Mouse (Mus musculus): ENCODE measurements at regions not wholly inside any gene's neighbourhood (a gene's known extent, or its start where the extent isn't known, plus 50 kb on each side); places are given as distances from the start of the nearest gene placed in this dataset.

DNA sequence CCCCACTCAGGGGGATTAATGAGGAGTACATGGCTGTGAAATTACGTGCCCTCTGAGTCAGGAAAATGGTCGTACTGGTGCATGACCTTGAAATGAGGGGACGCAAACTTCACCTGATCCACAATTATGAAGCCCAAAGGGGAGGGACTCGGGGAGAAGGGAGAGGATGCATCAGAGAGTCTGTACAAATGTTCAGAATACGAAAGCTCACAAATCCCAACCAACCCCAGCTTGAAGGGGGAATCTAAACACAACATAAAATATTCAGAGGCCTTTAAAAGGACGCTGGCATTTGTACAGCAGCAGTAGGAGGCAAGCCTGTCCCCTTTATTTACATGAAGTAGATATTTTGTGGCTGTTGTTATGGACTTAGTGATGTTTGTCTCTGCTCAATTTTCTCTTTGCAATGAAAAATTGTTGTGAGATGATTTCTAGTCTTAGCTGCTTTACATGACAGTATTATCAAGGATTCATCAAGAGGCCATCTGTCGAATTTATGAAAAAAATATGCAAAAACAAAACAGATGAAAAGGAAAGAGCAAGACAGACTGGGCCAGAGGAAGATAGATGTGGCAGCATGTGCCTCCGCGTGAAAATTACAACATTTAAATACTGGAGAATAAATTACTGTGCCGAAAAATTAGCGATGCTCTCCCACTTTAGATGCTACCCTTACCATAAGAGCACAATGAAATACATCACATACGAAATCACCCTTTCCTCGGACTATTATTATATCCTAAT, 695.3 kb downstream of the 1700064H15Rik start:
- no peak for DNase-seq (ENCODE audit: low read depth, low spot score)

DNA sequence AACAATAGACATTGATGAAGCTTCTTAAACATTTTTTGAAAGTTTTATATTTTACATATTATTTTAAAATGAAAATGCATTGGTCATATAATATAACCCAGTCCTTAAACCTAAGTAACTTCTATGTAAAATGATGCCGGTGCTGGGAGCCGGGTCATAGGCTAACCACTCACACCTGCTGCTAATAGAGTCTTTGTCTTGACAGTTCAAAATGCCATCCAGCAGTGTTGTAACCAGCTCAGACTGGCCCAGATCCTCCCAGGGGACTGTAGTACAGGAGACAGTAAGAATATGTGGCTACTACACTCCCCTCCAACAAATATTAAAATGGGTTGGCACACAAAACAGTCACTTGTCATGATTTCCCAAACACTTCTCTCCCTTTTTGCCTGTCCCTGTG, 693.6 kb downstream of the 1700064H15Rik start:
- no peak for DNase-seq (ENCODE audit: low read depth, low spot score)

DNA sequence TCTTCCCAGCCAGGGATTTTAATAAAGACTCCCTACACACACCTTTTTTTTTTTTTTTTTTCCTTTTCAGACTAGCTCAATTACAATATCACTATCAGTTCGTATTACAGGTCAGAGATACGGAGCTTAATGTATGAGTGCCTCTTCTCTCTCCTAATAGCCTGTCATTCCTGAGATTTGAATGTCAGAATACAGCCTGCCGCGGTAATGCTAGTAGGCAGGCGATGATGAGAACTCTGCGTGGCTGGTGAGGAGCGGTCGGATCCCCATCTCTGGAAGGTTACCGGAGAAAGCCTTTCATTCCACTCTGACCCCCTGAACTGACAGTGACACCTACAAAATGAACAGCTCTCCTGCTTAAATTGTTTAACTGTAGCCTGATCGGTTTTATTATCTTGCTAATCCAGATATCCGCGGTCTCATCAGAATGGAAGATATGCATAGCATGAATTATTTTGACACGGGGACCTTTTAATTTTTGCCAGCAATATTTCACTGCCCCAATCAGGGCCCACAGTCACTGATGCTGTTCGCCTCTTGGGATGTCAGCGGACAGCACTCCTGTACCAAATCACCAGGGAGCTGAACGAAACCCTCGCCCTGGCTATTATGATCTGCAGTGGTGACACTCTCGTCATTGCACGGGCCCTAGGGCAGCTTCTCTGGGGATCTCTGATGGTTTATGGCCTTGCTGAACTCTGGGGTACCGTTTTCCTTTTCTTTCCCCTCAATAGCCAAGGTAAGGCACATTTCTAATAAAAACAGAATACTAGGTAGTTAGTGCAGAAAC, 690.9 kb downstream of the 1700064H15Rik start:
- no peak for DNase-seq (ENCODE audit: low read depth, low spot score)

DNA sequence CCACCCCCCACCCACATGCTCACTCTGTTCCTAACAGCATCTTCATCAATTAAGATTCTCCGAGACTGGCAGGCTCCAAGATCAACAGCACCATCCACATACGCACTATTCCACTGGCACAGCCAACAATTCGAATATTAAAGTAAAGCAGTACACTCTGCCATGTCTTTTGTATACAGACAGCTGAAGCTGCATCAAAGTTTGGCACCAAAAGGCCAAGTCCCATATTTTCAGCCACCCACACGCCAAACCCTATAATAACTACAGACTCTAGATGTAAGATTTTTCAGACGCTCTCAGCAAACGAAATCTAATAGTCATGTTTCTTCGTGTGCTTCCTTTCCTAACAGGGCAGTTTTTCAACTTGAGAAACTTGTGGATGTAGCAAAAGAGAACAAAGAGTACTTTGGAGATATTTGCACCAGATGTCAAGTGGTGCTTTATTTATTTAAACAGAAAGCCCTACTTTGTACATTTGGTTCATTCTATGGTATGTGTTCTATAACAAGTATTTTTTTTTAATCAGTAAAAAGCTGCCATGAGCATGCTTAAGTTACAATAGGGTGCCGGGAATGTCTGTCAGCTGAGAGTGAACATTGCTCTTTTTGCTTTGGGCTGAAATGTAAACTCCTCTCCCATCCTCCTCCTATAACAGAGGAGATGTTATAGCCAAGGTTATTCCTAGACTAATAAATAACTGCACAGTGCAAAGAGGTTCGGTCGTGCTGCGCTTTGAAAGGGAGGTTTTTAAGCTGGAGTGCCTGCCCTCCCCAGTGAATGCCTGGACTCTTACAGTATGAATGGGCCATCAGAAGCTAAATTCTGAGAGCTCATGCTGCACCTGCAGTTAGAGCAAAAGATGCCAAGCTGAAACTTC, 686.9 kb downstream of the 1700064H15Rik start:
- DNase-seq (ENCODE audit: low read depth, low spot score), result no peak

DNA sequence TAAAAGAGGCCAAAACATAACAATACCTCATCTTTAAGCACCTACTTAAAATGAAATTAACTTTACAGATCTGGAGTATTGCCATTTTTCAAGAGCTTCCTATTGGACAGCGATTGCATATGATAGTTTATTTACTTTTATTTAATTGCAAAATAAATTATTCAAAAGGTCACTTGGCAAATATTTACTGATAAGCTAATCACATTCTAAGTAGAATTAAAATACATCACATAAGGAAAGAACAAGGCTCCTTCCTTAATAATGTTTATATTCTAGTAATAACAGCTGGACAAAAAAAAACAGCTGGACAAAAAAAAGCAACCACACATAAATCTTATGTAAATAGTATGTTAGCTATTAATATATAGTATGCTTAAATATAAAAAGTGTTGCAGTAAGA, 668.1 kb downstream of the 1700064H15Rik start:
- DNase-seq (ENCODE audit: low read depth, low spot score), result no peak

DNA sequence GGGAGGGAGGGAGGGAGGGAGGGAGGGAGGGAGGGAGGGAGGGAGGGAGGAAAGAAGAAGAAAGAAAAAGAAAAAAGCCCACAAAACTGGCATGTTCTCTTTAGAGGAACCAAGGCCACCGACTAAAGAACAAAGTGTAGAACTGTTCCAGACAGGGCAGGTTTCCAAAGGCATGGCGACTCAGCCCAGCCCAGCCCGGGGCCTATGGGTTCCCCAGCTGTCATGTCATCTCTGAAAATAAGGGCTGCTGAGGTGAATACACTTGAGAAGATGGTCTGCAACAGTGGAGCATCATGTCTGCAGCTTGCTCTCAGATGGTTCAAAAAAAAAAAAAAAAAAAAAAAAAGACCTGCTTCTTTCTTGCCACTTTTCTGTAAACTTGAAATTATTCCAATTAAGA, 639.8 kb downstream of the 1700064H15Rik start:
- DNase-seq (ENCODE audit: low read depth, low spot score), result no peak

DNA sequence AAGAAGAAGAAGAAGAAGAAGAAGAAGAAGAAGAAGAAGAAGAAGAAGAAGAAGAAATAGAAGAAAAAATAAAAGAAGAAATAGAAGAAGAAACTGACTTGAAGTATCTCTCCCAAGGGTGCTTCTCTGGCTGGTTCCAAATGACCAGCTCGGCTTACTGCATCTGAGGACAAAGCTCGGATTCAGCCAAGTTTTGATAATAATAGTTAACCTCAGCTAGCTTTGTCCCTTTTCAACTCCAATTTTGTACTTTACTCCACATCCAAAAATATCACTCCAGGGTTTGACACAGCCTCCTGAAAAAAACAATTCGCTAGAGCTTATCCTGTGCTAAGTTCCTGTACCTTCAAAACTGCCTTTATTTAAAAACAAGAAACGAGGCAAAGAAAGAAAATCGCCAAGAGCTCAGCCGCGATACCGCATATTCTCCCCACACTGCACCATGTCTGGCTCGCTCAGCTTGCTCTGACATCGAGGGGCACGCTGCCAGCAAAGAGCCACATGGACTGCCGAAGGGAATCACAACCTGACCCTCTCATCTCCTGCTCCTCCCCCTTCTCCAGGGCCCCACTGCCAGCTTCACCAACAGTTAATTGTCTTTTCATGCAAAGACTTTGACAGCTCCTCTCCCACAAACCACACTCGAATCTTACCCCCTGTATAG, 638.8 kb downstream of the 1700064H15Rik start:
- peak; percentile 28 for DNase-seq (ENCODE audit: low read depth, low spot score)

DNA sequence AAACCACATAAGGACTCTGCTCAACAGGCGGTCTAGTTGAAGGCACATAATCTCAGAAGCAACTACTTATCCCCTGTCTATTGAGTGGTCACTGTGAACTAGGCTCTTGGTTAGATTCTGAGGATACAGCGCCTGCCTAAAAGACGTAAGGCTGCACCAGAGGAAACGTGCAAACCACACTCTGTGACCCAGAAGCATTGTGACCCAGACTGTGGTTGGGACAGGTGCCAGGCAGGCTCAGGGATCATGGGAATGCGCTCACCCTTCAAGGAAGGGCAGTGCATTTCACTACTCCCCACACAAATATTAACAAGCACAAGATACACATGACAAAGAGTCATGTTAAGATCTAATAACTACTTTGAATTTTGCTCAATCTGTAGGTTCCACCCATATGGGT, 628.3 kb downstream of the 1700064H15Rik start:
- DNase-seq (ENCODE audit: low read depth, low spot score), result no peak

DNA sequence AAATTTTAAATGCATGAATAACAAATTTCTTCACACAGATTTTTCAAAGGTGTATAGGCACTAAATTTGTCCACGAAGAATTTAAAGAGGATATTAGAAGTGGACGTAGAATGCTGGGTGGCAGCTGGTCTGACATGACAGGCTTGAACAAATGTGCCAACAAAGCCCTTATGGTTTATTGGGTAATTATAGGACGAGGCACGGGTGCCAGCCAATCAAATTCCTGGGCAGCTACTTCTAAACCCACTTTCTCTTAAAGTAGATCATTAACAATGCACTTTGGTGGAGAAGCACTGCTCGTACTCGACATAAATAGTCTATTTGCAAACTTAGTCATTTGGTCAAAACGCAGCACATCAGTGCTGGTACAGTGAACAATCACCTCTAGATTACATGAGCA, 626.4 kb downstream of the 1700064H15Rik start:
- no peak for DNase-seq (ENCODE audit: low read depth, low spot score)

DNA sequence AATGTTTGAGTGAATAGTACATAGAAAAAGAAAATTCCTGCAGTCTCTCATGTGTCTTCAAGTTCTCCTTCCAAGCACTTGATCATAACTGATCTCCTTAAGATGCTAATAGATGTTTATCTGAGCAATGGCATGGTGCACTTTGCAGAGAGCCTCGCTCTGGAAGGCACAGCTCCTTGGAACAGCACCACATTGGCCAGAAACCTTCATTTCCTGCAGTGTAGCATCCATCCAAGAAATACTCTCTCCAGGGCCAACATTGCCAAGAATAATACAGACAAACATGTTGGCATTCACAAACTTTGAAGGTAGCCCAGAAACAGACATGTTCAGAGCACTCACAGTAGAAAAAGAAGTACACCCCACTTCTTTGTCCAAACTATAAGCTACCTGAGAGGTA, 623.7 kb downstream of the 1700064H15Rik start:
- DNase-seq (ENCODE audit: low read depth, low spot score), result no peak

DNA sequence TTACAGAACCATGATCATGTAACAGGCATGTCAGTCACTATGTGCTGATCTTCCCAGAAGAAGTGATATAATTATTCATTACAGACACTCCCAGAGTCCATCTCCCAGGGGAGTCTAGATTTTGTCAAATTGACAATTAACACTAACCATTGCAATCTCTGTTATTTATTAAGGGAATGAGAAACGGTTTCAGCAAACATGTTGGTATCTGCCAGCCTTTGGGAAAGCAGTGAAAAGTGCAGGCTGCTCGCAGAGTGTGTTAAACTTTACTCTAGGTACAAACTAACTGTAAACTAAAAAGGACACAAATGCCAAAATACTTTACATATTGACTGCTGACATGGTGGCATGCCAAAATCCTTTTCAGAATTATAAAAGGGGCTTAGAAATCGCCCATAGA, 583.9 kb downstream of the 1700064H15Rik start:
- DNase-seq (ENCODE audit: low read depth, low spot score), result no peak

DNA sequence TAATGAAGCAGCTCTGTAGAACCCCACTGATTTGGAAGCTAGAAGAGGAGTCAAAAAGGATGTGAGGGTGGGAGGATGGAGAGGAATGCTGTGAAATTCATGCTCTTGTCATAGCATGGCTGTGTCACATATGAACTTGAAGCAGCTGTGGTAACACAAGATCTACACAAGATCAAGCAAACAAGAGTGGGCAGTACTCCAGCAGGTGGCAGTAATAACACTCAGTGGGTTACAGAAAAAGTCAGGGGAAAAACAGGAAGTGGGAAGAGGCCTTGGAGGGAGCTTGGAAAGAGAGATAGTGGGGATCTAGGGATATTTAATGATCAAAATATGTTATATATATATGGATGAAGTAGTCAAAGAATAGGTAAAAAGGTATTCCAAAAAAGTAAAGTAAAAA, 582.5 kb downstream of the 1700064H15Rik start:
- no peak for DNase-seq (ENCODE audit: low read depth, low spot score)

DNA sequence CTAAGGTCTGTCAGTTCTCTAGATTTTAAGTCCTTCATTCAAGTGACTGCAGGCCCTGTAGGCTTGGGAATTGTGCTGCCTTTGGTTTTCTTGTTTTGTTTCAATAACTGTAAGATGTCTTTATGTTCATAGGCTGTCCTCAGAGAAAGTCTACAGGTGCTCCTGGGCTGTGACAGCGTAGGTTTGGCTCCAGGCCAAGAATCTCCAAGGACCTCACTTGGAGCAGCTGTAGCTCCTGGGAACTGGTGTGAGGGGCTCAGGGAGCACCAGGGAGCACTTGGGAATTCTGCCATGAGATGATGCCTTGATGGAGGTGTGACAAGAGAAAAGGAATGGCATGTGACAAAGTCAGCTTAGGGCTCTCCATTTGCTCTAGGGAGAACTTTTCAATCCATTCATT, 581.9 kb downstream of the 1700064H15Rik start:
- DNase-seq (ENCODE audit: low read depth, low spot score), result no peak

DNA sequence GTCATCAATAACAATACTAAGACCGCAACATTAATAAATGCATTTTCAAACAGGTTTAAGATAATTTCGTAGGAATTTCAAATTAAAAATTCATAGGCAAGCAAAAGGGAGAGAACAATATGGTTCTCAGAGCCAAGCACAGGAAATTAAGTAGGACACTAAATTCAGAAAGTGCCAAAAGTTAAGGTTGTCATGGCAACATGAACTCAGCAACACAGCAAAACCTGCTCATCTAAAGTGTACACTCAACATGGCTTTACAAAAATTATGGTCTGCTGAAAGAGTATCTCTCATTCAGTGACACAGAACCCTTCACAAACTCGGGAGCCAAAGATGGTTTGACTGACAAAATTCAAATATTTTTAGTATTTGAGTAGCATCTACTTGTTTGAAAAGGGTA, 572.5 kb downstream of the 1700064H15Rik start:
- DNase-seq (ENCODE audit: low read depth, low spot score), result no peak

DNA sequence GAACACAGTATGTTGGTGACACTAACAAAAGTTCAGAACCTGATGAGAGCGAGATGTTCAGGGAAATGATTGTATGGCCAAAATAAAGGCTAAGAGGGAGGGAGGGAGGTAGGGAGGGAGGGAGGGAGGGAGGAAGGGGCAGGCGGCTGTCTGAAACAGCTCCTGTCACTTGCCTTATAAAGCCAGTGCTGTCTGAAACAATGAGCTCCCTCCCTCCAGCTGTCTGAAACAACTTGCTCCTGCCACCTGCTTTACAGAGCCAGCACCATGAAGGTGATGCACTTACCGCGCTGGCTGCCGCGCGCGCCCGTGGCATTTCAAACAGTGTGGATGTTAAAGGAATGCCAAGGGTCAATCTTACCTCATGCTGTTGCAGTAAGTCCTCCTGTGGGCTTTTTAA, 571.9 kb downstream of the 1700064H15Rik start:
- no peak for DNase-seq (ENCODE audit: low read depth, low spot score)

DNA sequence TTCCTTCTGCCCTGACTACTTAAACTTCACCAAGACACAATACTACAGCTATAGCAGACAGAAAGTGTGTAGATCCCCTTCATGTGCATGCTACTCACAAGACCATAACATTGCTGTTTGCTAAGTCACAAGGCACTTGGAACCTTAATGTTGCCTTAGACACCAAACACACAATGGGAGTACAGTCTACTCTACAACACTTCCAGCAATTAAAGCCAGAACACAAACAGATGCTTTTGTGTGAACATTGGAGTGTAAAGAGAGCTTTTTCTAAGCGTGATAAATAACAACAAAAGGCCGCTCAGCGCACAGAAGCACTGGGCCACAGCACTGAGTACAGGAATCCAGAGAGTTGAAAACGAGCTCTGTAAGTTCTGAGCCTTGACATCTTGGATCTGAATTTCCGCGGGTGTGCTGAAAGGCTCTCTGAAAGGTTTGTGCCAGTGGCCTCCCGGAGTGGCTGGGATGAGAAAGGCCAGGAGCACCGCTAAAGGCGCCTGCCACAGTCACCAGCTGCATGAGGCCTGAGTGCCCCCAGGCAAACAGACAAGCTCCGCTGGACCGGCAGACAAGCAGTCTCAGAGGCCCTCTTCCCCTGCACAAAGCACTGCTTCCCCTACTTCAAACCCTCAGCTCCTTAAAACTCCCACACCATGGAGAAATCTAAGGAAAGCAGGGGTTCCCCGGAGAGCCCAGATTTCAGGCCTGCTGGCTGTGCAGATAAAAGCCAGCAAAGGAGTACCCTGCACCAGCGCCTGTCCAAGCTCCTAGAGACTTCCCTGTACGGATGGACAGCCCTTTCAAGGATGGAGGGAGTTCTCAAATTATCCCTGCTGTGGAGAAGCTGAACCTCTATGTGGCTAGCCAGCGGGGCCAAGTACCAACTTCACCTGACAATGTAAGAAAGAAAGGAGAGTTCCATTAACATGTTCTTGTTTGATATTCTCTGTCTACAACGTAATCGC, 568.3 kb downstream of the 1700064H15Rik start:
- no peak for DNase-seq (ENCODE audit: low read depth, low spot score)

DNA sequence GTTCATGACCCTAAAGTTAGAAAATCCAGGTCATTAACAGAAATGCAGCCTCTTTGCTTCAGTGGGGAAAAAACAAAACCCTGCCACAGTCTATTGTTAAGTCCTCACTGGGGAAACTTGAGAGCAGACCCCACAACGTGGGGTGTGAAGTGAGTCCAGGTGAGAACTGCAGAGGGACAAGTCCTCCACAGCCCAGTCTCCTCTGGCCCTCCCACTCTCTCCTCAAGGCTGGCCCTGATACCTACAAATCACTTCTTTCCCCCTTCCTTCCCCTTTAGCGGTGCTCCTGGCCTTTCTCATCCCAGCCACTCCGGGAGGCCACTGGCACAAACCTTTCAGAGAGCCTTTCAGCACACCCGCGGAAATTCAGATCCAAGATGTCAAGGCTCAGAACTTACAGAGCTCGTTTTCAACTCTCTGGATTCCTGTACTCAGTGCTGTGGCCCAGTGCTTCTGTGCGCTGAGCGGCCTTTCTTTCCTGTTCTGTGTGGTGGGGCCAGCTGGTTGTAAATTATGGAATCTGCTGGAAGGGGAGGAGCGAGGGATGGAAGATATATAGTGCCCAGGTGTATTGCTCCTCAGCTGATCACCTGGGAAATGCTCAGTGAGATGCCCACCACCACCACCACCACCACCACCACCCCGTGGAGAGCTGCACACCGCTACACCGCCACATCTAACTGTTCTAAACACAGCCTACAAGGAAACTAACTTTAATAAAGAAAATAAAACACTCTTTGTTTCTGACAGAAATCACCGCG, 566.8 kb downstream of the 1700064H15Rik start:
- no peak for DNase-seq (ENCODE audit: low read depth, low spot score)

DNA sequence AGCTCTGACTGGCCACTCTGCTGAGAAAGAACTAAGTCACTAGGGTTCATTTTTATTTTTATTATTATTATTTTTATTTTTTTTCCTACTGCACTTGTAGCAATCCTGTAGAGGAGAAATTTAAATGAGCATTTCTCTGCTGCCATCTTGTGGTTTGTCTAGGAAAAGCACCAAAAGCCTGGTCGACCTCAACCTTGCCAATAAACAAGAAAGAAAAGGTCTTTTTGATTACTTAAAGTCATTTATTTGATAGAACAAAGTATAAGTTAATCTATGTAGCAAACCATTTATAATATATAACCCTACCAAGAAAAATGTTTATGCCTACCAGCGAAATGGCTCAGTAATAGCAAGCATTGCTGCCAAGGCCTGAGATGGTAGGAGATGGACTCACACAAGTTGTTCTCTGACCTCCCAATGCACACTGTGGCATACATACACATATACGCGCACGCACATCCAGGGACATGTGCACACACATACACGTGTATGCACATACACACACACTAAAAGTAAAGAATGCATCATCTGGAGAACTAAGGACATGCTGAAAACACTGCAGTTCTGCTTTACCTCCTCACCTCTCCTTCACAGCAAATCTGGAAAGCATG, 566.1 kb downstream of the 1700064H15Rik start:
- DNase-seq (ENCODE audit: low read depth, low spot score), result peak; percentile 37

DNA sequence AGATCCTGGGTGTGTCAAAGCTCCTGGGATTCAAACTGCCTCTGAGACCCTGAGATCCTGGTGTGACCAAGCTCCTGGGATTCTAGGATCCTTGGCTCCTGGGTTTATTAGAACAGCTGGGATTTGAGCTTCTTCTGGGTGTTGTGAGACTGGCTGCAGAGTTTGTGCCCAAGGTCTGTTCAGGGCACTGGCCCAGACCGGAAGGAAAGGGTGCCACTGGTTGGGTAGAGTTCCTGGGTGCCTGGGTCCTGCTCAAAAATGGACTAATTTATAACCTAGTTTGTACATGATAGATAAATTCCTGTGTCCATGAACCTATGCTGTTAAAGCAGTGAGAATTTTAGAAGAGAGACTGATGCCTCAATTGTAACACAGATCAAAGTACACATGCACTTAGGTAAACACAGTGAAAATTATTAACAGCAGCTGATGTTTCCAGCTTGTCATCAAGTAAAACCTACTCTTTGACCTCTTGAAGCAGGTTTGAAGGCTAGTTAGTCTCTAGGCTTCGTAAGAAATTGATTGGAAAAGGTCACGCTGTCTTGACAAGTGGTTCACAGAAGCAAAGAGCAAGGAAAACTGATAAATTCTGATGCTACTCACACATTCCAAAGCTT, 561.2 kb downstream of the 1700064H15Rik start:
- DNase-seq (ENCODE audit: low read depth, low spot score), result no peak

Measured in retina, postnatal 7 days (tissue).